Mouse (Mus musculus) adrenal gland, postnatal 0 days (tissue): ENCODE measurements around the gene Ttl. TPM values are rescaled to one million over a fixed set of nuclear protein-coding genes. Genes with fewer than 3 reads are reported as not detected.

Experiments used
- polyA plus RNA-seq: library from polyadenylated mRNA; unstranded; fragments of >200 nt; fragmentation: Nextera tagmentation; extraction: Ambion mirVana; gene quantifications from 2 replicates; pipeline ENCODE4 v1.2.1, GENCODE M21; 2015

Ttl gene
- 7.7 and 9.0 TPM in 2 replicates for polyA plus RNA-seq

GRCm38 (mm10) chr2:129065437-129066282 is at the start of gene Ttl:
Ttl (plus strand) TSS chr2:129065942.

GRCm38 (mm10) chr2:129047811-129048210 is 17.9 kb upstream of the Ttl start, which contains the start of gene Vinac1:
Vinac1 (minus strand) TSS chr2:129048172.

GRCm38 (mm10) chr2:129100784-129101310 is 35.1 kb downstream of the Ttl start, which contains the start of gene Polr1b:
Polr1b (plus strand) TSS chr2:129100995.

GRCm38 (mm10) chr2:129129412-129129929 is 63.7 kb downstream of the Ttl start, which contains the start of gene Chchd5:
Chchd5 (plus strand) TSS chr2:129129700.

Other genes starting within 250 kb of the Ttl start
- 28.7 and 45.4 TPM in 2 replicates for gene Tmem87b, start 247.8 kb upstream of the Ttl start, polyA plus RNA-seq
- 3.1 and 4.0 TPM in 2 replicates for gene Fbln7, start 203.0 kb upstream of the Ttl start, polyA plus RNA-seq
- gene Zc3h8, start 121.9 kb upstream of the Ttl start, polyA plus RNA-seq: 1.7 and 4.2 TPM in 2 replicates
- 4.9 and 5.2 TPM in 2 replicates for gene Zc3h6, start 98.5 kb upstream of the Ttl start, polyA plus RNA-seq
- gene Gm10762, start 98.2 kb upstream of the Ttl start, polyA plus RNA-seq: 17.2 and 20.4 TPM in 2 replicates
- 0.35 TPM in 1 of 2 replicates, not detected in the other for gene Vinac1, start 17.8 kb upstream of the Ttl start, polyA plus RNA-seq
- gene Polr1b, start 35.1 kb downstream of the Ttl start, polyA plus RNA-seq: 4.9 and 7.7 TPM in 2 replicates
- gene Chchd5, start 63.8 kb downstream of the Ttl start, polyA plus RNA-seq: 23.9 and 36.6 TPM in 2 replicates
- 7.8 and 9.9 TPM in 2 replicates for gene Slc20a1, start 132.8 kb downstream of the Ttl start, polyA plus RNA-seq
- gene Ckap2l, start 231.3 kb downstream of the Ttl start, polyA plus RNA-seq: 12.5 and 12.9 TPM in 2 replicates
- gene Il1a, start 244.0 kb downstream of the Ttl start, polyA plus RNA-seq: 0.58 and 0.91 TPM in 2 replicates